Mouse (Mus musculus) kidney, adult 2 months (tissue): ENCODE measurements around the gene Ccnt1. TPM values are rescaled to one million over a fixed set of nuclear protein-coding genes. Genes with fewer than 3 reads are reported as not detected.

Source experiments
- DNase-seq: peaks from one replicate; pipeline ENCODE4 v3.0.0; 2021
- H3K27ac ChIP-seq: fragments of 200-500 bp; 2 replicates; pipeline ENCODE4 v1.5.1; 2012; ENCODE audit warnings: low read depth, low read length, control low read depth, inconsistent platforms; ENCODE audit not compliant: insufficient read depth
- H3K27me3 ChIP-seq: fragments of 200-500 bp; replicated peaks from 2 replicates; pipeline ENCODE4 v1.6.1; 2012; ENCODE audit warnings: mild to moderate bottlenecking, moderate library complexity, low read length, inconsistent platforms; ENCODE audit not compliant: control insufficient read depth, insufficient read depth
- H3K36me3 ChIP-seq: fragments of 200-500 bp; 2 replicates; pipeline ENCODE4 v1.6.1; 2012; ENCODE audit warnings: mild to moderate bottlenecking, moderate library complexity, low read length, inconsistent platforms; ENCODE audit not compliant: control insufficient read depth, insufficient read depth
- H3K4me1 ChIP-seq: fragments of 200-500 bp; 2 replicates; pipeline ENCODE4 v1.6.1; 2011; ENCODE audit warnings: low read length; ENCODE audit not compliant: control insufficient read depth, insufficient read depth
- H3K4me3 ChIP-seq: fragments of 200-500 bp; 2 replicates; pipeline ENCODE4 v1.5.1; 2011; ENCODE audit warnings: mild to moderate bottlenecking, low read depth, low read length, control low read depth; ENCODE audit not compliant: insufficient read depth
- CTCF ChIP-seq: fragments of 200-500 bp; conservative IDR thresholded peaks from 2 replicates; pipeline ENCODE4 v1.5.1; 2011; ENCODE audit warnings: low read depth, mild to moderate bottlenecking, control low read depth, low read length, moderate library complexity, mixed read lengths; ENCODE audit not compliant: insufficient read depth, insufficient read length
- POLR2A ChIP-seq: fragments of 200-500 bp; IDR thresholded peaks from one replicate; pipeline ENCODE4 v1.6.1; 2011; ENCODE audit warnings: low read depth, low read length, control low read depth
- WGBS: fragments of 180-500 bp; shearing (Covaris S2); methylation state at CpG from one replicate; pipeline ENCODE4 v1.1.7; 2018; 5-methylcytosine and 5-hydroxymethylcytosine counted together
- polyA plus RNA-seq: library from polyadenylated mRNA; depleted of rRNA; stranded (reverse); fragments of >200 nt; gene quantifications from 2 replicates; pipeline ENCODE4 v1.2.3, GENCODE M21; 2012

Ccnt1 gene
- polyA plus RNA-seq, 1 experiment = 11.0 TPM

GRCm38 (mm10) chr15:98610131-98610633, 39.5 kb upstream of the Ccnt1 start:
- no peak for DNase-seq
- Histone ChIP-seq H3K4me1 (peaks cover 14% of the 10 kb centered on the region), H3K27ac (peak overlapping the region; percentile 30), H3K27me3 (no peaks in the 10 kb centered on the region), H3K36me3 (no peaks in the 10 kb centered on the region), H3K4me3 (peak overlapping the region; percentile 92)
- 13% methylated on average over 12 of the region's 12 CpGs for WGBS
- TF ChIP-seq POLR2A = no peak
- no peak for TF ChIP-seq CTCF

DNA sequence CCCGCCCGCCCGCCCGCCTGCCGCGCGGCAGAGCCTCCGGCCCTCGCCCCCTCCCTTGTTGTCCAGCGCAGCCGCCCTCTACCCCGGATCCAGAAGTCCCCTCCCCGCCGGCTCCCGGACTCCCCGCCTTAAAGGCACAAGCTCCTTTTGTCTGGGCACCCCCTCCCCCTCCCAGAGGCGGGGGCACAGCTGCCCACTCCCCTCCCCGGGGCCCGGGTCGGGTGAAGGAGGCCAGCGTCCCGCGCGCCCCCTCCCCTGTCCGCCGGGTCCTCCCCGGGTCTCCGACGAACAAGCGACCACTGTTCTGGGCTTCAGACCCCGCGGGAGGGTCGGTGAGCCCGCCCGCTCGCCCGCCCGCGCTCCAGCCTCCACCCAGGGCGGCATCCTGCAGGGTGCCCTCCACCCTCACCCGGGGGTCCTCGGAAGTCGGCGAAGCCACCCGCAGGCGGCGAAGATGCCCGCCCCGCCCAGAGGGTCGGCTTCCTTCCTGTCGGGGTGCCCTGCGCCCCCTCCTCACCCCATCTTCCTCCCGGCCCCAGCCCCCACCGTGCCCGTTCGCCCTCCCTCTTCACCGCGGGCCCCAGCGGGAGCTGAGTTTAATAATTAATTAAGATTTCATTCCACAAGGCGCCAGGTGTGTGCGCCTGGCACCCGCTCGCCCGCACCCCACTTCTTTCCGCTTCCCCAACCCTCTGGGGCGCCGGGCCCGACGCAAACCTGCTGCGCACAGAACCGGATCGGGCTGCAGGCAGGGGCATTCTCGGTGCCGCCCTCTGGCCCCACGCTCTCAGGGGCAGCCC, 38.8 kb upstream of the Ccnt1 start, which contains the start of gene Adcy6:
Gene Adcy6, minus strand, starts transcription at position 746 of the 800 bp plus-strand sequence.
- TF ChIP-seq POLR2A (no peak), CTCF (no peak)
- Histone ChIP-seq H3K27me3 (no peaks in the 10 kb centered on the region), H3K4me1 (peaks cover 7% of the 10 kb centered on the region), H3K27ac (peak within 1 kb of the TSS; percentile 84), H3K4me3 (peak within 1 kb of the TSS; percentile 92), H3K36me3 (no peaks in the 10 kb centered on the region)
- 2% methylated on average over 60 of the region's 75 CpGs for WGBS
- DNase-seq = peak; percentile 91

DNA sequence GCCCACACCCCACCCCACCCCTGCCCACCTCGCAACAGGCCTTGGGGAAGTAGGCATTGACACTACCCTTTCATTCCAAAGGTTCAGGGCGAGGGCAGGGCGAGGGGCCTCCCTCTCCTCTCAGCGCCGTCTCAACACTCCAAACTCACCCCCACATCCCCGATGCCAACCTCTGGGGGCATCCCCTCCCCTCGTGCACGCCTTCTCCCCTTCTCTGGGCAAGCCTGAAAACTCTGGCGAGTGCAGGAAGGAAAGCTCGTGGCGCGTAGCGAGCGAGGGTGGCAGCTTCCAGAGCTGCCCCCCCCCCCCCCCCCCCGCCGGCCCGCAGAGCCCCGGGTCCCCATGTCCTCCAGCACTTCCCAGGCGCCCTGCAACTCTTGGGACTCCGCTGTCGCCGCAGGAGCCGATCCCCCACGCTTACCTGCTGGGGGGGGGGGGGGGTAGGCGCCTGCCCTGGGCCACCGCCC, 38.1 kb upstream of the Ccnt1 start:
- DNase-seq = peak; percentile 36
- under 1% methylated on average over 10 of the region's 26 CpGs for WGBS
- Histone ChIP-seq H3K4me1 (peaks cover 4% of the 10 kb centered on the region; the same call in 1 of the 2 replicates), H3K4me3 (peak overlapping the region; percentile 92), H3K27me3 (no peaks in the 10 kb centered on the region), H3K36me3 (no peaks in the 10 kb centered on the region), H3K27ac (peak overlapping the region; percentile 84)
- TF ChIP-seq POLR2A = no peak
- TF ChIP-seq CTCF = no peak

DNA sequence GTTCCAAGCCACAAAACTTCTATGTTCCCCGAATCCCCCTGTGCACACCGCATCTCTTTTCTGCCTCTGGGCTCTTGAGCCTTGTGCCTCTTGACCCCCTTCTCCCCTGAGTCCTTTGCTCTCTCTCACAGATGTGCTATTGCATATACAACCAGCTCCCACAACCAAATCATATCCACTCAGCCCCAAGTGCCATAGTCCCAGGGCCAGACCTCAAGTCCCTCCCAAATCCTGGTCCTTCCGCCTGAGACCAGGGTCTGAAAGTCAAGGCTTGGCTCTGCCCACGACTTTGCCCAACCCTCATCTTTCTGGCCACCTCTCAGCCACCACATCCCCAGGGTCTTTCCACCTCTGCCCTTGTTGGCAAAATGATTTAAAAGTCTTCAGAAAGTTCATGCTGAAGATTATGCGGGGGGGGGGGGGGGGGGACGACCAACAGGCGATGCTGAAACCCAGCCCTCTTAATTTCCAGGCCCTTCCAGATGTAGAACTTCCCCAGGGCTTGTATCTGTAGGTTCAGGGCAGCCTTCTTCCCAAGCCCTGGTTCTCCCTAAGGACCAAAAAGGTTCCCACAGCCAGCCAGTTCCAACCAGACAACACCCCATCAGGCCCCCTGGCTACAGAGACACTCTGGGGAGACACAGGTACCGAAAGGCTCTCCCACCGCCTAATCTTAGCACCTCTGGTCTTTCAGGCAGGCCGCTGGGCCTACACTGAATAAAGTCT, 37.5 kb upstream of the Ccnt1 start:
- Histone ChIP-seq H3K4me1 (peaks cover 9% of the 10 kb centered on the region), H3K4me3 (peak overlapping the region; percentile 92), H3K36me3 (no peaks in the 10 kb centered on the region), H3K27ac (peak overlapping the region; percentile 84), H3K27me3 (no peaks in the 10 kb centered on the region)
- DNase-seq = peak; percentile 48
- 3% methylated on average over 10 of the region's 10 CpGs for WGBS
- TF ChIP-seq POLR2A (no peak), CTCF (no peak)

- peak; percentile 91 for DNase-seq
- 11% methylated on average over 4 of the region's 4 CpGs for WGBS
- peak overlapping the region; percentile 84 for H3K27ac ChIP-seq
- H3K4me1 ChIP-seq = peaks cover 9% of the 10 kb centered on the region
- H3K27me3 ChIP-seq = no peaks in the 10 kb centered on the region
- TF ChIP-seq POLR2A (no peak), CTCF (no peak)
- no peaks in the 10 kb centered on the region for H3K36me3 ChIP-seq
- peak overlapping the region; percentile 92 for H3K4me3 ChIP-seq
These were observed 36.8 kb upstream of the Ccnt1 start for GRCm38 (mm10) chr15:98607557-98607956.

DNA sequence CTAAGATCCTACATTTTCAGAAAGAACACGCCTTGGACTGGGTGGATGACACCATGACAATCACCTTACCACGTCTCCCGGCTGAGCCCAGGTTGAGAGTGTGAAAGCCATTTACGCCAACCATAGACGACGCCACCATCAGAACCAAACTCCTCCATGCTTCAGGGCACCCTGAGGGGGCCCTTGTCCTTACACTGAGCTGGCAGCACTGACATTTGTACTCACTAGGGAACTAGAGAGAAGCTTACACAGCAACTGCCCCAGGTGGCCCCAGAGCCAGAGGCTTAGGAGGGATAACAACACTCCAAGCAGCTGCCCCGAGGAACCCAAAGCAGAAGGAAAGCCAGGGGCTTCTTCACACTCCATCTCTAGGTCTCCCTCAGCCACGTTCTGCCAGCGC, 36.0 kb upstream of the Ccnt1 start:
- peaks cover 9% of the 10 kb centered on the region for H3K4me1 ChIP-seq
- no peaks in the 10 kb centered on the region for H3K36me3 ChIP-seq
- DNase-seq = no peak
- H3K4me3 ChIP-seq = peak overlapping the region; percentile 11
- peak overlapping the region; percentile 84 for H3K27ac ChIP-seq
- WGBS = 49% methylated on average over 9 of the region's 9 CpGs
- TF ChIP-seq POLR2A (no peak), CTCF (no peak)
- H3K27me3 ChIP-seq = no peaks in the 10 kb centered on the region
